Mouse (Mus musculus): ENCODE results near the gene Ctns.

Ctns gene

DNA sequence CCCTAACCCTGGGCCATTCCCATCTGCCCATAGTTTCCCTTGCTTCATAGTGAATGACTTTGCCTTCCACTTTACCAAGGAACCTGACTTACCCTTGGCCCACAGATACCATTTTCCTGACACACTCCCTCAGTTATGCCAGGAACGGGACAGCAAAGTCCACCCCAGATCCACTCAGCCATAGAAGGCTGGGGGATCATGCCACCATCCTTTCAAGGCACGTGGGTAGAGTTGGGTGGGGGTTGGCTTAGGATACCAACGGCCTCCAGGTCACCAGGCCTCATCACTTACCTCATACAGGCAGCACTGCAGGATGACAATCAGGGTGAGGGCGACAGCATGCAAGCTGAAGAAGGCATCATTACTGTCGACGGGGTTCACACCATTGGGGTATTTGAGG lies 11.6 kb downstream of the Ctns start:
- no peak for DNase-seq

DNA sequence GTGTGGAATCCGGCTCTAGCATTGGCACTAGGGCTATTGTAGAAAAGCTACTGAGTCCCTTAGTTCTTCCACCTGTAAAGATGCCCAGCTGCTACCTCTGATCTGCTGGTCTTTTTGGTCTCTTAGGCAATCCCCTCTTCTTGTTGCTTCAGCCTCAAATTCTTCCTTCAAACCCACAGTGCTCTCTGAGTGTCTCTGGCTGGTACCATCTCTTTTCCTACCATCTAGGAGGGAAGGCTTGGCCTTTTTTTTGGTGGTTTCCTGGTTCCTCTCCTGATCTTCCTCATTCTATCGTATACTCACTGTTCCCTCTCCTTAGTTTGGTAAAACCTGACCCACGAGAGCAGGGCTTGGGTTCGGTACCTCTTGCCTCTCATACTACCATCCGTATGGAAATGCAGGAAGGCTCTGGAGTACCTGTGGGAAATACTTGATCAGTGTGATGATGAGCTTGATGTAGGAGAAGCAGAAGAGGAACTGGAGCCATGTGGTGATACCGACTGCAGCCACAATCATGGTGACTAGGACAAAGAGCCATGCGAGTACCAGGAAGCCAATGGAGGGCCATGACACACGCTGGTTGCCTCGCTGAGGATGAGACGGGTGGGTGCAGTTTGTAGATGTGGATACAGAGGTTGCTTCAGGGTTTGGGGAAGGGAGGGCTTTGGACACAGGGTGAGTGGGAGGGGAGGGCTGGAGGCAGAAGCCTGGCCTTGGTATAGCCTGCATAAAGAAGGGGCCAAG lies 12.8 kb downstream of the Ctns start:
- no peak for DNase-seq

DNA sequence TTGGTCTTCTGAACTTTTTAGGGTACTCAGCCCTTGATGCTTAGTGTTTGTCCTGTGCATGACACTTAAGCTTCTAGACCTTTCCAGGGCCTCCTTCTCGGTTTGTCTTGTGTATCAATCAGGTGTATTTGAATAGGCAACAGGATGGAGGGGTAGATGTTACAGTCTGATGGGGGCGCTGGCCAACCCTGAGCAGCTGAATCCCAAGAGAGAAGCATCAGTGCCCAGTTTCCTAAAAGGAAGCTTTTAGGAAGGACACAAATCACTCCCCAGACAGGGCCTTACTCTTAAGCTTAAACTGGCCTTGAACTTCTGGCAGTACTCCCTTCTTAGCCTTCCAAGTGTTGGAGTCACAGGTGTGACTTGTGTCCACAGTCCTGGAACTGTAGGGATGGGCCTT lies 20.9 kb downstream of the Ctns start:
- no peak for DNase-seq

DNA sequence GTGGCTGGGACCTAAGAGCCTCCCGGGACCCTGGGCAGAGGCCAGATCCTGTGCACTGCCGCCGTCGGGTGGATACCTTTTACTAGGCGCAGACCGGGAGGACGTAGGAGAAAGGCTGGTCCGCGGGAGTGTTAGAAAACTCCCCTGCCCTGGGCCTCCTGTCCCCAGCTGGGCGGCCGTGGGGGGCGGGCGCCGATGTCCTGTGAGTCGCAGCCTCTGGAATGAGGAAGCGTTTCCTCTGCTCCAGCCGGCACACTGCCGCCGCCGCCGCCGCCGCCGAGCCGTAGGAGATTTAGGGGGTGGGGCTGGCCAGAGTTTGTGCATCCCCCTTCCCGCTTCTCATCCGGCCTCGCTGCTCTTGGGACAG lies 21.4 kb downstream of the Ctns start:
- DNase-seq, result peak; percentile 57

DNA sequence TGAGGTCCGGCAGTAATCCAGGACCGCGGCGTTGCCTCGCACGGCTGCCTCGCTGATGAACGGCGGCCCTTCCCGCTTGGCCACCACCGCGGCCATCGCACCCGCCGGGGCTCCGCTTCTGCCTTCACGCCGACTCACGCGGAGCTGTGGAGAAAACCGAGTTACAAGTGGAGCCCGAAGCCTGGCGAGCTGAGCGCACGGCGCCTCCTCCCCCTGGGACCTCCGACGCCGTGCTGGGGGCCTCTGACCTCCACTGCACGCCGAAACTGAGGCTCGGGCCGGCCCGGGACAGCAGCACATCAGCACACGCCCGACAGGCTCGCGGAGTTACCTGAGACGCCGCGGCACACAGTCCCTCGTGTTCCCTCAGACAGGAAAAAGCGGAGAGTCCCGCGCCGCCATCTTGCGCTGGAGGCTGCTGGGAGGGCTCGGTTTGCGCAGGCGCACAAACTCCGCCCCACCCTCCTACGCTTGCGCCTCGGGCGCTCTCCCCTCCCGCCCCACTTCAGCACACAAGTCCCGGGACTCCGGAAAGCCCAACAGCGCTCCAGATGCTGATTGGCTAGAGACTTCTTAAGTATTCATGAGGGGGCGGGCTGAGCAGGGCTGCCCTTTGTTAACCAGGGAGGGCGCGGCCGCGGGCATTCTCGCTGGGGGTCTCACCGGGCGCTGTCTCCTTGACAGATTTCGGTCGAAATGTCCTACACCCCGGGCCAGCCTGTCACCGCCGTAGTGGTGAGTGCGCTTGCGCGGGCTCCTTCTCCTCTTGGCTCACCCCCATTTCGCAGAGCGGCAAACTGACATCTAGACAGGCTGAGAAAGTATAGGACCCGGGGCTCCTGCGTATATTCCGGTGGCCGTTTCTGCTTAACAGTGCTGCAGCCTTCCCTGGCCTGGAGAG lies 22.0 kb downstream of the Ctns start, which contains the start of the genes Emc6 and Tax1bp3:
Gene Emc6, minus strand, starts transcription at position 430 of the 901 bp plus-strand sequence.
Gene Tax1bp3, plus strand, starts transcription at position 476 of the 901 bp plus-strand sequence.
- peak; percentile 95 for DNase-seq

DNA sequence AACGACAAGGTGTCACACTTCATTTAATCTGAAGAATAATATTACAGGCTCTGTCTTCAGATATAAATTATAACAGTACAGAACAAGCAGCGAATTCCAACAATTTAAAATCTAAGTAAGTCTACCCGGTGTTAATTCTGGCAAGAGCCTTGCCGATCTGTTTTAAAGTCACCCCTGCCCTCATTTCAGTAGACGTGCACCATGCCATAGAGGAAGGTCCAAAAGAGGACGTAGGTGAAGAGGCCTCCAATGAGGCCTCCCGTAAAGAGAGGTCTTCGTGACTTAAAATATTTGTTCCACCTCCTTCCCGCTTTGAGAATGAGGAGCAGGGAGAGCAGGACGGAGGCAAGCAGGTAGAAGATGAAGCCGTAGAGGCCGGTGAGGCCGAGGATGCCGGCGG lies 22.7 kb downstream of the Ctns start:
- no peak for DNase-seq

DNA sequence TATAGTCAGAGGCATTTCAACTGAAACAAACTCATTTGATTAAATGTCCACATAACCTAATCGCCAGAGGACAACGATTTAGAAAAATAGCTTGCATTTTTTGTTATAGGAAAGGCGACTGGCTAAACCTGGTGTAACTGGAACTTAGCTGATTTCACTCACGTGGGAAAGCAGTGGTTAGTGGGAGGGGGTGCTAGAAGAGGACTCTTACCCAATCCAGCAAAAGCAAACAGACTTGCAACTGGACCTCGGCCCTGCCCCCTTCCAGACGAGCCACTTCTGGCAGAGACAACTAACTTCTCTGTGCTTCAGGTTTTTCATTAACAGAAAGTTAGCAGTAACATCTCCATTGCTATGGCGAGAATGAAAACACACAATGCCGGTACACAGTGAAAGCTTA lies 23.2 kb downstream of the Ctns start:
- DNase-seq, result no peak

DNA sequence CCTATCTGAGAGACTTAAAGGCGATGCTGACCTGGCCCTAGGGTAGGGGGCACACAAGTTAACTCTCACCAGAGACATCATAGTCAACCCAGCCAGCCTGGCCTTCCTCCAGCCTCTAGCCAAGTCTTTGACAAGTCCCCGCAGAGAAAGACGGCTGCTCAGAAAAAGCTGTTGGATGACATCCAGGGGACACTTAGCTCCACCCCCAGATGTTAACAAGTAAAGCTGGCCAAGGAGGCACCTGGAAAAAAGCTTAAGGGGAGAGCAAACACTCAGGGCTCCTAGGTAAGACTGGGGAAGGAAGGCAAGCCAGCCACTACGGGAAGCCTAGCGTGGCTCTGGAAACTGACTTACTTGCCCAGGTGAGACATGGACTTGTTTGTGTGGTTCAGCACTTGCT lies 26.7 kb downstream of the Ctns start:
- no peak for DNase-seq

DNA sequence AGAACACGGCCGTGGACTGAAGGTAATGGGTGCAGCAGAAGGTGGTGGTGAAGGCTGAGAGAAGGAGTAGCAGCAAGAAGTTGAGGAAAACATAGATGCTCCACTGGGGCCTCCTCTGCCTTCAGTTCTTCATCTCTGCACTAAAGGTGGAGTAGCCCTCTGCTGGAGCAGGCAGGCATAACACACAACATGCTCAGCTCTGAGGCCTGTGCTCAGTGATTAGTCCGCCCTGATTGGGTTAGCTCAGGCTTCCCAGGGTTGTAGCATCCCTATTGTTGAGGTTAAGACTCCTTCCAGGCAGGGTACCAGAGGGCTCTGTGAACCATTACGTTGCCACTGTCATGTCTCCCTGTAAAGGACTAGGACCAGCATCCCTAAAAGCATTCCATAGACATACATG lies 29.6 kb downstream of the Ctns start:
- DNase-seq, result peak; percentile 77

DNA sequence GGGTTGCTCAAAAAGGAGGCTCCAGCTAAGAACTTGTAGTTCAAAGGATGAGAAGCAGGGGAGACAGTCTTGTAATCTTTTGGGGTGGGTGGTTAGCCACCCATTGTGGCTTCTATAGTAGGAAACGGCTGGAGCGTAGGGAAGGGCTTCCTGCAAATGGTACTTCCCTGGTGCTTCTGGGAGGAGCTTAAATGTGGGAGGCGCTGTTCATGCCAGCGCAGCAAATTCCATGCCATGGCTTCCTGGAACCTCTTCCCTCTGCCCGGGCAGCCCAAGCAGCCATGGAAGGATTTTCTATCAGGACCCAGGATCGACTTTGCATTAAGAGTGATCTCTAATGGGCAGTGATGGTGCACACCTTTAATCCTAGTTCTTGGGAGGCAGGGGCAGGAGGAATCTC lies 30.3 kb downstream of the Ctns start:
- no peak for DNase-seq

DNA sequence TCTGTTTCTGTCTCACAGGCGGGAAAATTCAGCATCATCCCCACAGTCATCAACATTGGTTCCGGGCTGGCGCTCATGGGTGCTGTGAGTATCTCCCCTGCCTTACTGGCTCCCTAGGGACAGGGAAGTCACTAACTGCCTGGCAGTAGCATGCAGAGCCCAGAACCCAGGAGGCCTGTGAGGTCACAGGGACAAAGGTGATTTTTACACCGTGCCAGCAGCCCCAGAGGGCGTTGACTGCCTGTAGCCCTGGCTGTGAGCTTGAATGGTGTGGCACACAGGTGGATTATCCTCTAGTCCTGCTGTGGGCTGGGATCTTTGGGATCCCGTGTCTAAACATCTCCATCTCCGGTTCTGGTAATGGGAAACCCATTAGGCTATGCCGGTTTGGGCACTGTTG lies 30.8 kb downstream of the Ctns start:
- no peak for DNase-seq

DNA sequence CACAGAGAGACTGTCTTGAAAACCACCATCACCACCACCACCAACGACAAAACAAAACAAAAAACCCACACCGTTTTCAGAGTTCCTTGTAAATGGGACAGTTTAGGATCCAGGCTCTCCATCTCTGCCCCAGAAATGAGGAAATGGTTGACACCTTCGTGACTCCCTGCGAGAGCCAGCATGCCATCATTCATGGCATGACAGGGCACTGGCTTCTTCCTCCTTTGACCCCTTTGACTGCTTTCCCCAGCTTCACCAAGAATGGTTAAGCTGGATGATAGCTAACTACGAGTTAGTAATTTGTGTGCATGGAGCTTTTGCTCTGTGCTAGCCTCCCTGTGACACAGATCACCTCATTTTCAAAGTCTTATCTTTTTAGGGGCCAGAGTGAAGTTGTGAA lies 36.6 kb downstream of the Ctns start:
- DNase-seq, result no peak

DNA sequence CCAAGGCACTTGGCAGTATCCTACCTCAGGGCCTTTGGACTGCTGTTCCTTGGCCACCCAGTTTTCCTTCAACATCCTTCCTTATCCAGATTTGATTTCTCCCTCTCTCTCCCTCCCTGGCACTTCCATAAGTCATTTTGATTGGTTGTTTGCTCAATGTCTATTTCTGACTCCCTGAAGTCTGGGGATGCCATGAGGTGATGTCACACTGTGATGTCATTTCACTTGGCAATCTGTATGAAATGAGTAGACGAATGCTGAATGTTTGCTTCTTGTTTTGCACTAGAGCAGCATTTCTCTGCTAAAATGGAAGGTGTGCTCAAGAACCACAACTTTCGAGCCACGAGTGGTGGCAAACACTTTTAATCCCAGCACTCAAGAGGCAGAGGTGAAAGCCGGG lies 37.2 kb downstream of the Ctns start:
- no peak for DNase-seq

DNA sequence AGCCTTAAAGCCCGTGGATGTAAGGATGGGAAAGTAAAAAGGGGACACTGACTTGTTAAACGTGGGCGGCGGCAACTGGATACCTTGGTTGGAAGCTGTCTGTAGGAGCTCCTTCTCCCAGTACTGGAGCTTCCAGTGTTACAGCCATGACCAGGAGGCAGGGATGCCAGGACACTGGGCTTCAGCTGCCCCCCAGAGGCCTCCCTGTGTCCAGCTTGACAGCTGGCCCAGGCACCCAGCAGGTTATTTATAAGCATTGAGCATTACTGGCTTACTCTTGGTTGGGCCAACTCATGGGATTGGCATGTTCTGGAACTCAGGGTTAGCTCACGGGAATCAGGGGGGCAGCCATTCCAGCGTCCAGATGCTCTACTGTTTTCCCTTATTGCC lies 38.0 kb downstream of the Ctns start:
- DNase-seq, result no peak

DNA sequence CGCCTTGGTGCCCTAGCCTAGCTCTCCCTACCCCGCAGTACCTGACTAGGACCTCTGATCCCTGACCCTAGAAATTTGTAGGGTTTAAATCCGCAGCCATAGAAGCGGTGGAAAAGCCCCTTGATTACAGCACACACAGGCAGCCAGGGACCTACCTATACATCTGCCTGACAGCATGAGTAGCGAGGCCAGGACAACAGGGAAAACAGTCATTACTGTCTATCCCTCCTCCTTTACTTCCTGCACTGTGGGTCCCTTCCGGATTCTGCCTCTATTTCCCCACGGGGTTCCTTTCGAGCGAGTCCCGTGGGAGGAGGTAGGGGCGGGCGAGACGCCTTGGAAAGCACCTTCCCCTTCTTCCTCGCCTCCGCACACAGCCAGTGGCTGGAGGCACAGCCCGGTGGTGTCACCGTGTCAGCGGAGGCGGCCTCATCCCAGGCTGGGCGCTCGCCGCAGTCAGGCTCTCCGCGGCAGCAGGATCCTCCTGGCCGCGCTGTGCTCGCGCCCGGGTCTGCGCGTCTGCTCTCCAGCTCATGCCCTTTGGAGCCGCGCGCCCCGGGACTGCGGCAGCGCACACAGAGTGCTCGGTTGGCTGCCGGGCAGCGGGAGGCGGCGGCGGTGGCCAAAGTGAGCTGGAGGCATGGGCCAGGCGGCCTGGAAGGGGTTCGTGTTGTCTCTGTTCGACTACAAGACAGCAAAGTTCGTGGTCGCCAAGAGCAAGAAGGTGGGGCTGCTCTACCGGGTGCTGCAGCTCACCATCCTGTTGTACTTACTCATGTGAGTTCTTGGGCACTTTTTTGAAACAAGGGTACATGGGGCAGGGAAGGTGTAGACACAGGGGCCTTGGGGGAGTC lies 38.7 kb downstream of the Ctns start, which contains the start of gene P2rx5:
Gene P2rx5, plus strand, starts transcription at position 465 of the 854 bp plus-strand sequence.
- DNase-seq, result no peak

DNA sequence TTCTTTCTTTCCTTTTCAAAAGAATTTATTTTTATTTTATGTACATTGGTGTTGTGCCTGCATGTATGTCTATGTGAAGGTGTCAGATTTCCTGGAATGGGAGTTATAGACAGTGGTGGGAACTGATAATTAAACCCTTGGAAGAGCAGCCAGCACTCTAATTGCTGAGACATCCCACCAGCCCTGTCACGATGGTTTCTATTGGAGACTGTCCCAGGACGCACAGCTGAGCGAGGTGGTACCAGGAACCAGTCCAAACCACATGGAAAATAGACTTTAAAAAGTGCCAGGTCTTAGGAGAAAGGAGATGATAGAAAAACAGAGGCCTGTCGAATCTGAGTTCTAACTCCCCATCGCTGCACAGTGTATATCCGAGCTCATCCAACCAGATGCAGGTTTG lies 43.8 kb downstream of the Ctns start:
- DNase-seq, result no peak

DNA sequence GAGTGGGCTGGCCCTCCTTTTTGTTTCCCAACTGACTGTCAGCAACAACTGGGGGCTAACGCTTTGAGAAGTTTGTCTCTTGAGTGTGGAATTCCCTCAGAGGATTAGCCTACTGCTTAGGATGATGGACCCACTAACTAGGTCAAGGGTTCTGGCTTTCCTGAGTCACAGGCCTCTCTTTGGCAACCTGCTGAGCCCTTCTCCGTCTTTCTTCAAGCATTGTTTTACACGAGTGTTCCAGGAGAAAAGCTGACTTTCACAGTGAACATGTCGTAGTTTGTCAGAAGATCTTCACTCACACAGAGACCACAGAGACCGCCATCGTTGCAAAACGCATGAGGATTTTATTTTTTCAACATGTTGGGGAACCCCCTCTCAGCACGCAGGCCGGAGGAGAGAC lies 50.6 kb downstream of the Ctns start:
- DNase-seq, result no peak

DNA sequence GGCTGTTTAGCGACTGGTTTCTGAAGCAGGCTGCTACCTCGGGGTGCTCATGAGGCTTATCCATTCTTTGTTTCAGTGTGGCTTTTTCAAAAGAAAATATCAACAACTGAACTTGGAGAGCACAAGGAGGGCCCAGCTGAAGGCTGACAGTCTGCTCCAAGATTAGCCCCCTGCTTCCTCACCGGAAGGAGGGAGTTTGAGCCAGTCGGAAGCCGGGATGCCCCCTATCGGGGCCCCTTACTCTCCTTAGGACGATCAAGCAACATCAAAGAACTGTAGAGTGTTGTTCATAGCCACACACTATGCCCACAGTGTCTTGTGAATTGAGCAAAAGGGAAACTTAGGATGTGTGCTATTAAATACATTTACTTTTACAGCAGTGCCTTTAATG lies 51.9 kb downstream of the Ctns start:
- no peak for DNase-seq

DNA sequence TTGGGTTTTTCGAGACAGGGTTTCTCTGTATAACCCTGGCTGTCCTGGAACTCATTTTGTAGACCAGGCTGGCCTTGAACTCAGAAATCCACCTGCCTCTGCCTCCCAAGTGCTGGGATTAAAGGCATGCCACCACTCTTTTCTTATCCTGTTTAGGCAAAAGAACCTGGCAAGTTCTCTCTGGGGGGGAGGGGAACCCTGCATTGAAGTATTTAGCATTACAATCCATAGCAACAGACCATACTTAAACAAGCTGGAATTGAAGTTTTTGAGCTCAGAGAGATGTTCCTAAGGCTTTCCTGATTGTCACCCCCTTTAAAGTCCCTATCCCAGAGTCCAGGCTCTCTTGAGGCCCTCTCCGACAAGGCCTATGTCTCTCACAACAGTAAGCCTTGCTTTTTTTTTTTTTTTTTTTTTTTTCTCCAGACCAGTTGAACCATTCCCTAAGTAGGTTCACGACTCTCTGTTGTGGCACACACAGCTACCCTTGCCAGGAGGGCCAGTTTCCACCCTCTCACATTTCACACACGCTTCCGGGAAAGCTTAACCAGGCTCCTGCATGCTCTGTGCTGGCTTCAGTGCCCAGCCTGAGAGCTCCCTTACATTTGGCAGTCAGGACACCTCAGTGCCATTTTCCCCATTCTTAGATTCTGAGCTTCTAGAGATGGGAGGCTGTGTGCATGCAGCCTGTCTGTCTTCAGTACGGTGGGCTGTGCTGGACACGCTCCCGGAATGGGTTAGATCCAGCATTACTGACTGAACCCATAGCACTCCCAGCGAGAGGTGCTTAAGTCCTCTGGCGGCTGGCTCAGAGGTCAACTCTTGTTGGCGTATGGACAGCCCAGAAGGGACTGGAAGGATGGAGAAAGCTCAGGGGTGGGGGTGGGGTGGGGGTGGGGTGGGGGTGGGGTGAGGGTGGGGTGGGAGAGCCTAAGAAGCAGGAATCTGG lies 52.5 kb downstream of the Ctns start:
- DNase-seq, result no peak

DNA sequence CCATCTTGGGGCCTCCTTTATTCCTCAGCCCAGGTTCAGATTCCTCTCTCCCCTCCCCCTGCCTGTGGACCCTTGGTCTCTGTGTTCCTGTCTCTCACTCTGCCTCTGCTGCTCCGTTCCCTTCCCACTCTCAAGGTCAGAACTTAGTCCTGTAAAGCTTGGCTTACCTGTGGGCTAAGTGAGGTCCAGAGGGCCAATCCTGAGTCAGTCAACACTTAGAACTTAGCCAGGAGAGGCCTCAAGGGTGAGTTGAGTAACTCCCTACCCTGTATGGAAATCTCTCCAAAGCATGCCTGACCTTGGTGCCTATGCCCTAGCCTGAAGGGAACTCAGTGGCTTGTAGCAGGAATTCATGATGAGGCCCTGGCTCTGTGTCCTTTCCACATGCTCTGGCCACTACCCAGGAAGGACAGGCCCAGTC lies 54.6 kb downstream of the Ctns start:
- DNase-seq, result no peak

DNA sequence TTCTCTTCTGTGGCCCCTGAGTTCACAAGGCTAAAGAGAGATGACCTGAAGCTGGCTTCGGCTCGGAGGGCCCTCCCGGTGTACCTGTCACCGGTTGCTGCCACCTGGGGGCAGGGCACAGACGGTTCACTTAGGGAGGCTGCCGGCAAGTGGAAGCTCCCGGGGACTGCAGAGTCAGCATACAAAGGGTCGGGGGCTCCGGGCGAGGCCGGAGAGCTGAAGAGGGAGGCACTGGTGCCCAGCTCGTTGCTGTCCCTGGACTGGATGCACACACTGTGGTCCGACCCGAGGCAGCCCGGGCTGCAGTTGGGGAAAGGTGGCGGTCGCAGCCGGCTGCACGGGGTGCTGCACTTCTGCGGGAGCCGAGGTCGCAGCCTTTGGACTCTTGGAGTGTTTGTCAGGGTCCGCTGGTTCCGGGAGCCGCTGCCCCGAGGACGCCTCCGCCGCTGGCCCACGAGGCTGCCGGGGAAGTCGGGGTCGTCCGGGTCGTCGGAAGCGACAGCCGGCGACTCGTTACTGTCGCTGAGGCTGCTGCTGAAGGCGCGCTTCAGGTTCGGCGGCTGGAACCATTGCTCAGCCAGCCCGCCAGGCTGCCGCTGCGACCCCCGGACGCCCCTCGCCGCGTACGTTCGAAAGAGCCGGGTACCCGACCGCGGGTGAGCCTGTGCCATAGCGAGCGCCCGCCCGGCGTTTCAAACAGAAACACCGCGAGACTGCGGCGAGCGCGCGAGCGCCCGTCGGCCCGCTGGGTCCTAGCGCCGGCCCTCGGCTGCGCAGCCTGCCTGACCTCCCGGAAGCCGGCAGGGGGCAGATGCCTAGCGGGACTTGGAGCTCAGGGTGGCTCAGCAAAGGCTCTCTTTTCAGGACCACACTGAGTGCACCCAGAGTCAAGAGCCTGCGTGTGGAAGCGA lies 61.0 kb downstream of the Ctns start, which contains the start of gene Haspin:
Gene Haspin, minus strand, starts transcription at position 704 of the 911 bp plus-strand sequence.
- DNase-seq, result peak; percentile 91
